Mouse (Mus musculus): ENCODE measurements at regions not wholly inside any gene's neighbourhood (a gene's known extent, or its start where the extent isn't known, plus 50 kb on each side); places are given as distances from the start of the nearest gene placed in this dataset.
A peak's percentile ranks its signal among the peaks of the same experiment; 100 is the strongest.

GRCm38 (mm10) chr10:53165036-53165435 lies 172.4 kb upstream of the Pln start:
- Histone ChIP-seq H3K36me3 (replicated peaks; ENCODE audit: control insufficient read depth, insufficient read depth, low read depth, low read length) (no peaks in the 10 kb centered on the region), H3K27ac (replicated peaks; ENCODE audit: low read depth, low read length) (no peak overlapping the region), H3K4me1 (ENCODE audit: control insufficient read depth, insufficient read depth, low read length) (no peaks in the 10 kb centered on the region), H3K4me3 (ENCODE audit: low read depth, low read length) (no peak overlapping the region), H3K27me3 (ENCODE audit: control insufficient read depth, insufficient read depth, low read length) (no peaks in the 10 kb centered on the region), H3K9ac (replicated peaks; ENCODE audit: low read length) (no peak overlapping the region), H3K4me2 (ENCODE audit: low read depth, low read length) (no peak overlapping the region), H3K9me3 (replicated peaks; ENCODE audit: control insufficient read depth, low read length) (no peaks in the 10 kb centered on the region)
- no peak for DNase-seq (ENCODE audit: low spot score)
- 82% methylated on average over 4 of the region's 4 CpGs for WGBS
- no peak for ATAC-seq (replicated peaks; ENCODE audit: insufficient number of reproducible peaks, low FRiP score, low TSS enrichment, low read depth)

GRCm38 (mm10) chr10:53167767-53168166 lies 169.7 kb upstream of the Pln start:
- no peak for ATAC-seq (replicated peaks; ENCODE audit: insufficient number of reproducible peaks, low FRiP score, low TSS enrichment, low read depth)
- 87% methylated on average over 5 of the region's 5 CpGs for WGBS

GRCm38 (mm10) chr10:53174038-53174564 lies 163.4 kb upstream of the Pln start:
- H3K4me2 ChIP-seq (ENCODE audit: low read depth, low read length), result no peak overlapping the region
- ATAC-seq (replicated peaks; ENCODE audit: insufficient number of reproducible peaks, low FRiP score, low TSS enrichment, low read depth) (peak; percentile 59), DNase-seq (ENCODE audit: low spot score) (peak; percentile 64)
- no peaks in the 10 kb centered on the region for H3K27me3 ChIP-seq (ENCODE audit: control insufficient read depth, insufficient read depth, low read length)
- no peak overlapping the region for H3K9ac ChIP-seq (replicated peaks; ENCODE audit: low read length)
- no peak overlapping the region for H3K27ac ChIP-seq (replicated peaks; ENCODE audit: low read depth, low read length)
- H3K4me3 ChIP-seq (ENCODE audit: low read depth, low read length), result no peak overlapping the region
- no peaks in the 10 kb centered on the region for H3K9me3 ChIP-seq (replicated peaks; ENCODE audit: control insufficient read depth, low read length)
- H3K36me3 ChIP-seq (replicated peaks; ENCODE audit: control insufficient read depth, insufficient read depth, low read depth, low read length), result no peaks in the 10 kb centered on the region
- WGBS, result 29% methylated on average over 3 of the region's 3 CpGs
- H3K4me1 ChIP-seq (ENCODE audit: control insufficient read depth, insufficient read depth, low read length), result no peaks in the 10 kb centered on the region

More at GRCm38 (mm10) chr10:53167767-53168166, 169.7 kb upstream of the Pln start:
- DNase-seq (ENCODE audit: low spot score), result no peak
- H3K4me1 ChIP-seq (ENCODE audit: control insufficient read depth, insufficient read depth, low read length), result no peaks in the 10 kb centered on the region
- no peaks in the 10 kb centered on the region for H3K36me3 ChIP-seq (replicated peaks; ENCODE audit: control insufficient read depth, insufficient read depth, low read depth, low read length)
- no peaks in the 10 kb centered on the region for H3K9me3 ChIP-seq (replicated peaks; ENCODE audit: control insufficient read depth, low read length)
- no peaks in the 10 kb centered on the region for H3K27me3 ChIP-seq (ENCODE audit: control insufficient read depth, insufficient read depth, low read length)
- no peak overlapping the region for H3K4me2 ChIP-seq (ENCODE audit: low read depth, low read length)
- no peak overlapping the region for H3K4me3 ChIP-seq (ENCODE audit: low read depth, low read length)
- H3K9ac ChIP-seq (replicated peaks; ENCODE audit: low read length), result no peak overlapping the region
- H3K27ac ChIP-seq (replicated peaks; ENCODE audit: low read depth, low read length), result no peak overlapping the region

DNA sequence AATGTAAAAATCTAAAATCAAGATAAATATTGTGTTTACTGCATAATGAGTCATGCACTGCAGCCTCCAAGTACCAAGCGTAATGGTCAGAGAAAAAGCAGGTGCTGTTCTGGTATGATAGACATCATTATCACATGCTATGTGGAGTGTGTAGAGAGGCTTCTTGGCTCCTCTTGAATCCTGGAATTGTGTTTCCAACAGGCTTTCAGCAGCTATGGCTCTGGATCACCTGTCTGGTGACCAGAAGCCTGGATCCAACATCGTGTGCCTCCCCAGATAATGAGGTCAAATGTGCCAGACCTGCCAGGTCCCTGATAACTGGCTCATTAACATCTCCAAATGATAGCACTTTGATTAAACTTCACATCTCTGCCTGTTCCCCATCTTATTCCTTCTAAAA lies 161.5 kb upstream of the Pln start:
- Histone ChIP-seq H3K27ac (replicated peaks; ENCODE audit: low read depth, low read length) (no peak overlapping the region), H3K9ac (replicated peaks; ENCODE audit: low read length) (no peak overlapping the region), H3K36me3 (replicated peaks; ENCODE audit: control insufficient read depth, insufficient read depth, low read depth, low read length) (no peaks in the 10 kb centered on the region), H3K4me1 (ENCODE audit: control insufficient read depth, insufficient read depth, low read length) (no peaks in the 10 kb centered on the region), H3K4me2 (ENCODE audit: low read depth, low read length) (no peak overlapping the region), H3K27me3 (ENCODE audit: control insufficient read depth, insufficient read depth, low read length) (no peaks in the 10 kb centered on the region), H3K9me3 (replicated peaks; ENCODE audit: control insufficient read depth, low read length) (no peaks in the 10 kb centered on the region), H3K4me3 (ENCODE audit: low read depth, low read length) (no peak overlapping the region)
- ATAC-seq (replicated peaks; ENCODE audit: insufficient number of reproducible peaks, low FRiP score, low TSS enrichment, low read depth) (no peak), DNase-seq (ENCODE audit: low spot score) (no peak)
- whole genome bisulfite sequencing, result 88% methylated on average over 2 of the region's 2 CpGs

DNA sequence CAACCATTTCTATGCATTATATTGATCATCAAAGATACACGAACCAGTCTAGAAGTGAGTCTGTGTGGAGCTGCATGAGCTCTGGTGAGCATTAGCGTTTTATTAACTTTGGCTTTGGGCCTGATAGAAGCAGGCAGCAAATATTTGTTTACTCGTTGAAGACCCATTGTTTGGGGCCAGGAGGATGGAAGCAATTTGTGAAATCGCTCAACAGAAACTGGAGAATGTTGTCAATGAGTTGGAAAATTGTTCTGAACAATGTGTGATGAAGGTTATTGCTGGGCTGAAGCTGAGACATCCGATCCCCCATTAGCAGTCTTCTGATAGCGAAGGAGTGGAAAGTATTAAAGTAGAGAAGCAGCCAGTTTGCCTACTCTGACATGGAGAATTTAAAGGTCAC lies 158.9 kb upstream of the Pln start:
- H3K27ac ChIP-seq (replicated peaks; ENCODE audit: low read depth, low read length), result no peak overlapping the region
- WGBS, result 49% methylated on average over 6 of the region's 6 CpGs
- no peaks in the 10 kb centered on the region for H3K36me3 ChIP-seq (replicated peaks; ENCODE audit: control insufficient read depth, insufficient read depth, low read depth, low read length)
- H3K4me3 ChIP-seq (ENCODE audit: low read depth, low read length), result no peak overlapping the region
- no peak overlapping the region for H3K9ac ChIP-seq (replicated peaks; ENCODE audit: low read length)
- H3K9me3 ChIP-seq (replicated peaks; ENCODE audit: control insufficient read depth, low read length), result no peaks in the 10 kb centered on the region
- ATAC-seq (replicated peaks; ENCODE audit: insufficient number of reproducible peaks, low FRiP score, low TSS enrichment, low read depth) (no peak), DNase-seq (ENCODE audit: low spot score) (peak; percentile 8)
- no peaks in the 10 kb centered on the region for H3K4me1 ChIP-seq (ENCODE audit: control insufficient read depth, insufficient read depth, low read length)
- no peak overlapping the region for H3K4me2 ChIP-seq (ENCODE audit: low read depth, low read length)
- H3K27me3 ChIP-seq (ENCODE audit: control insufficient read depth, insufficient read depth, low read length), result no peaks in the 10 kb centered on the region

DNA sequence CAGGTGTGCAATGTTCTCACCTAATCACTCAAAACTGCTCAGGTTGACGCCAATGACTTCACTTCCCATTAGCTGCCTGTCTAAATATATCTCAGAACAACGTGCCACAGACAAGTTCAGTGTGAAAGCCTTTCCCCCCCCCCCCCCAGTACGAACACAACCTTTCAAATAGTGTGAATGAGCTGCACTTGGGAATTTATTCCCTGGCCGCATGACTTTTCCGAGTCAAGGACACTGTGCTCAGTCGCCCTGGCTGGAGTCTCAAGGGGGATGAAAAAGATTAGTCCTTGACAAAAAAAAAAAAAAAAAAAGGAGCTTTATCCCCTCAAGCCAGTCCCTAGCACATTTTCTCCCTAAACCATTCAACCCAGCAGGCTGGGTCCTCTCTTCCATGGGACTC lies 158.4 kb upstream of the Pln start:
- H3K4me1 ChIP-seq (ENCODE audit: control insufficient read depth, insufficient read depth, low read length), result no peaks in the 10 kb centered on the region
- H3K9me3 ChIP-seq (replicated peaks; ENCODE audit: control insufficient read depth, low read length), result no peaks in the 10 kb centered on the region
- H3K4me2 ChIP-seq (ENCODE audit: low read depth, low read length), result no peak overlapping the region
- no peaks in the 10 kb centered on the region for H3K27me3 ChIP-seq (ENCODE audit: control insufficient read depth, insufficient read depth, low read length)
- no peak for ATAC-seq (replicated peaks; ENCODE audit: insufficient number of reproducible peaks, low FRiP score, low TSS enrichment, low read depth)
- no peak overlapping the region for H3K27ac ChIP-seq (replicated peaks; ENCODE audit: low read depth, low read length)
- no peaks in the 10 kb centered on the region for H3K36me3 ChIP-seq (replicated peaks; ENCODE audit: control insufficient read depth, insufficient read depth, low read depth, low read length)
- WGBS, result 52% methylated on average over 6 of the region's 6 CpGs
- DNase-seq (ENCODE audit: low spot score), result no peak
- no peak overlapping the region for H3K9ac ChIP-seq (replicated peaks; ENCODE audit: low read length)
- H3K4me3 ChIP-seq (ENCODE audit: low read depth, low read length), result no peak overlapping the region

GRCm38 (mm10) chr10:53180751-53181151 lies 156.7 kb upstream of the Pln start:
- Histone ChIP-seq H3K4me1 (ENCODE audit: control insufficient read depth, insufficient read depth, low read length) (no peaks in the 10 kb centered on the region), H3K4me2 (ENCODE audit: low read depth, low read length) (no peak overlapping the region), H3K27ac (replicated peaks; ENCODE audit: low read depth, low read length) (no peak overlapping the region), H3K27me3 (ENCODE audit: control insufficient read depth, insufficient read depth, low read length) (no peaks in the 10 kb centered on the region), H3K9ac (replicated peaks; ENCODE audit: low read length) (no peak overlapping the region), H3K36me3 (replicated peaks; ENCODE audit: control insufficient read depth, insufficient read depth, low read depth, low read length) (no peaks in the 10 kb centered on the region), H3K9me3 (replicated peaks; ENCODE audit: control insufficient read depth, low read length) (no peaks in the 10 kb centered on the region), H3K4me3 (ENCODE audit: low read depth, low read length) (no peak overlapping the region)
- DNase-seq (ENCODE audit: low spot score) (no peak), ATAC-seq (replicated peaks; ENCODE audit: insufficient number of reproducible peaks, low FRiP score, low TSS enrichment, low read depth) (no peak)
- WGBS, result 72% methylated on average over 11 of the region's 11 CpGs

- WGBS, result 78% methylated on average over 9 of the region's 9 CpGs
- Histone ChIP-seq H3K9me3 (replicated peaks; ENCODE audit: control insufficient read depth, low read length) (no peaks in the 10 kb centered on the region), H3K27ac (replicated peaks; ENCODE audit: low read depth, low read length) (no peak overlapping the region), H3K9ac (replicated peaks; ENCODE audit: low read length) (no peak overlapping the region), H3K4me1 (ENCODE audit: control insufficient read depth, insufficient read depth, low read length) (no peaks in the 10 kb centered on the region), H3K27me3 (ENCODE audit: control insufficient read depth, insufficient read depth, low read length) (no peaks in the 10 kb centered on the region), H3K4me3 (ENCODE audit: low read depth, low read length) (no peak overlapping the region), H3K4me2 (ENCODE audit: low read depth, low read length) (no peak overlapping the region), H3K36me3 (replicated peaks; ENCODE audit: control insufficient read depth, insufficient read depth, low read depth, low read length) (no peaks in the 10 kb centered on the region)
- DNase-seq (ENCODE audit: low spot score) (no peak), ATAC-seq (replicated peaks; ENCODE audit: insufficient number of reproducible peaks, low FRiP score, low TSS enrichment, low read depth) (no peak)
Measured at GRCm38 (mm10) chr10:53181413-53181812, 156.1 kb upstream of the Pln start.

Data from embryonic facial prominence, embryonic 11.5 days (tissue).